26 mouse cellular contexts compared by ENCODE assay signal in genomic region chr11:58452759-58453158, GRCm38 (mm10). TPM values are rescaled to one million over a fixed set of nuclear protein-coding genes. Genes with fewer than 3 reads are reported as not detected.
A peak's percentile ranks its signal among the peaks of the same experiment; 100 is the strongest.
DNase-seq lines count a peak whose midpoint lies in the region; ATAC-seq and TF ChIP-seq lines count a peak whose summit lies in the region.
"Had no signal": no experiment of that assay in that cellular context is flagged by ENCODE, and none has a peak within 500 bp of the region (broad histone marks: within the 10 kb centered on the region; RNA-seq: fewer than 3 reads in every experiment).

Lypd9 (minus strand) TSS chr11:58452923.

- H3K9me3 ChIP-seq in embryonic facial prominence, embryonic 12.5 days, result 0 out of 2 replicates have a peak, but pooled peaks cover 3% of the 10 kb centered on the region
- H3K9me3 ChIP-seq in forebrain, embryonic 14.5 days (replicated peaks; ENCODE audit: control insufficient read depth, low read length), result 0 out of 2 replicates have a peak, but pooled peaks cover 3% of the 10 kb centered on the region
- H3K9me3 ChIP-seq: G1E had no signal

- H3K27ac ChIP-seq in testis, adult 2 months (ENCODE audit: control insufficient read depth, insufficient read depth, low read depth, low read length), result peak within 1 kb of the TSS; percentile 22
- 0 out of 2 replicates have a peak within 1 kb of the TSS, but pooled peaks have one; percentile 37 for H3K27ac ChIP-seq in embryonic facial prominence, embryonic 12.5 days
- H3K27ac ChIP-seq in forebrain, embryonic 14.5 days (ENCODE audit: low read depth, low read length), result no peak within 1 kb of the TSS
- H3K27ac ChIP-seq: forebrain, embryonic 13.5 days had no signal

- no peak for DNase-seq in testis, postnatal 10 days (ENCODE audit: low spot score)
- DNase-seq in R1 (ENCODE audit: low read depth, low spot score), result peak; percentile 46
- peak; percentile 62 for DNase-seq in testis, postnatal 14 days (ENCODE audit: low spot score)
- DNase-seq in cerebellum, postnatal 14 days, result no peak
- DNase-seq in forebrain, embryonic 14.5 days (ENCODE audit: low spot score), result no peak
- DNase-seq: adrenal gland, adult 2 months; adrenal gland, postnatal 10 days; adrenal gland, postnatal 25 days; B cell, adult 2 months; cerebellum, adult 11 months; cerebellum, adult 2 months; cerebellum, adult 9-10 months; cerebellum, postnatal 10 days; cerebellum, postnatal 36 days had no signal

- no peak within 1 kb of the TSS for H3K4me2 ChIP-seq in embryonic facial prominence, embryonic 12.5 days (replicated peaks)
- H3K4me2 ChIP-seq in forebrain, embryonic 14.5 days (ENCODE audit: low read length), result no peak within 1 kb of the TSS
- H3K4me2 ChIP-seq: forebrain, embryonic 13.5 days had no signal

- H3K4me1 ChIP-seq in testis, adult 2 months (ENCODE audit: control insufficient read depth, insufficient read depth, low read length), result no peaks in the 10 kb centered on the region; the same call in 1 of the 2 replicates
- H3K4me1 ChIP-seq in embryonic facial prominence, embryonic 12.5 days, result peaks cover 13% of the 10 kb centered on the region
- H3K4me1 ChIP-seq in forebrain, embryonic 14.5 days (ENCODE audit: control insufficient read depth, insufficient read depth, low read length), result no peaks in the 10 kb centered on the region
- H3K4me1 ChIP-seq: forebrain, embryonic 13.5 days had no signal

- 93% methylated on average over 9 of the region's 9 CpGs for WGBS in embryonic facial prominence, embryonic 12.5 days
- 98% methylated on average over 9 of the region's 9 CpGs for WGBS in forebrain, embryonic 14.5 days

- peak within 1 kb of the TSS; percentile 61 for H3K4me3 ChIP-seq in testis, adult 2 months (ENCODE audit: control insufficient read depth, low read depth, low read length)
- no peak within 1 kb of the TSS for H3K4me3 ChIP-seq in embryonic facial prominence, embryonic 12.5 days
- H3K4me3 ChIP-seq in forebrain, embryonic 14.5 days (ENCODE audit: low read depth, low read length), result no peak within 1 kb of the TSS
- H3K4me3 ChIP-seq: forebrain, embryonic 13.5 days had no signal

- H3K27me3 ChIP-seq in testis, adult 2 months (ENCODE audit: control insufficient read depth, insufficient read depth, low read length), result no peaks in the 10 kb centered on the region
- no peaks in the 10 kb centered on the region for H3K27me3 ChIP-seq in embryonic facial prominence, embryonic 12.5 days
- no peaks in the 10 kb centered on the region for H3K27me3 ChIP-seq in forebrain, embryonic 14.5 days (replicated peaks; ENCODE audit: control insufficient read depth, insufficient read depth, low read length)
- H3K27me3 ChIP-seq: forebrain, embryonic 13.5 days had no signal

- TF ChIP-seq CTCF in testis, adult 2 months (IDR thresholded peaks at IDR 0.05; ENCODE audit: control insufficient read depth, insufficient read depth, insufficient replicate concordance, low read depth, low read length), result no peak

- no peaks in the 10 kb centered on the region for H3K36me3 ChIP-seq in testis, adult 2 months (ENCODE audit: control insufficient read depth, insufficient read depth, low read length)
- H3K36me3 ChIP-seq in embryonic facial prominence, embryonic 12.5 days, result no peaks in the 10 kb centered on the region
- no peaks in the 10 kb centered on the region for H3K36me3 ChIP-seq in forebrain, embryonic 14.5 days (ENCODE audit: control insufficient read depth, insufficient read depth, low read length)
- H3K36me3 ChIP-seq: G1E had no signal

- ATAC-seq in embryonic facial prominence, embryonic 12.5 days (ENCODE audit: insufficient number of reproducible peaks, insufficient read depth, low FRiP score, low TSS enrichment), result no peak
- ATAC-seq in forebrain, embryonic 14.5 days, result no peak
- ATAC-seq: CD4-positive, CD25-positive, alpha-beta regulatory T cell, adult 4 months; forebrain, embryonic 13.5 days; forebrain, embryonic 16.5 days; Patski had no signal

- H3K9ac ChIP-seq in embryonic facial prominence, embryonic 12.5 days, result no peak within 1 kb of the TSS
- H3K9ac ChIP-seq in forebrain, embryonic 14.5 days (ENCODE audit: low read length), result no peak within 1 kb of the TSS
- H3K9ac ChIP-seq: forebrain, embryonic 13.5 days had no signal

- peak; percentile 60; the same call in 1 of the 2 replicates for TF ChIP-seq POLR2A in testis, adult 2 months (IDR thresholded peaks at IDR 0.05; ENCODE audit: control insufficient read depth, low read depth, low read length)

RNA-seq across cellular contexts. Expression of gene Lypd9, which starts in this region (rescaled TPM):
- polyA plus RNA-seq in testis, adult 2 months (2012; rRNA removed), result 218 and 223 TPM in 2 replicates
- not detected in 2 replicates for polyA plus RNA-seq in embryonic facial prominence, embryonic 12.5 days (2016; fragmentation: Nextera tagmentation; extraction: Ambion mirVana)
- not detected in 2 replicates for polyA plus RNA-seq in forebrain, embryonic 14.5 days (2014; fragmentation: Nextera tagmentation; extraction: Ambion mirVana)
- polyA plus RNA-seq: adrenal gland, adult 2 months; brain, embryonic 14.5 days; CD4-positive, CD25-positive, alpha-beta regulatory T cell, adult 4 months; cerebellum, adult 2 months; embryonic facial prominence, embryonic 11.5 days; embryonic facial prominence, embryonic 14.5 days; forebrain, embryonic 11.5 days; forebrain, embryonic 13.5 days; forebrain, embryonic 16.5 days; frontal cortex, adult 2 months; G1E; Patski had no signal

Comparison
In these comparisons a context has a peak if more than half of its experiments do, and no peak if none do; other contexts are left out.
1. RNA of gene Lypd9 (polyA plus RNA-seq): 218 to 223 TPM in testis, adult 2 months; not detected in embryonic facial prominence, embryonic 12.5 days and not detected in forebrain, embryonic 14.5 days; every median in the first group is over 100 times any median in the second.
2. DNase-seq: peak in R1 (single experiment) and testis, postnatal 14 days (single experiment); none in testis, postnatal 10 days (single experiment), cerebellum, postnatal 14 days (0 of 2) and forebrain, embryonic 14.5 days (single experiment).